Mouse (Mus musculus) limb, embryonic 10.5 days (tissue): ENCODE results near the gene Vcam1. TPM values are rescaled to one million over a fixed set of nuclear protein-coding genes. Genes with fewer than 3 reads are reported as not detected.

Source experiments
- DNase-seq: peaks from one replicate; pipeline ENCODE4 v3.0.0-alpha.2; 2017; ENCODE audit warnings: low spot score
- H3K27ac ChIP-seq: fragments of 300-500 bp; sonication (generic); 2 replicates; pipeline ENCODE4 v1.5.1; 2016; ENCODE audit warnings: mild to moderate bottlenecking
- H3K27me3 ChIP-seq: fragments of 300-500 bp; sonication (generic); 2 replicates; pipeline ENCODE4 v1.6.1; 2016; ENCODE audit warnings: low read depth, mild to moderate bottlenecking; ENCODE audit not compliant: poor library complexity, severe bottlenecking
- H3K36me3 ChIP-seq: fragments of 300-500 bp; sonication (generic); 2 replicates; pipeline ENCODE4 v1.6.1; 2016; ENCODE audit warnings: mild to moderate bottlenecking, moderate library complexity
- H3K4me1 ChIP-seq: fragments of 300-500 bp; sonication (generic); 2 replicates; pipeline ENCODE4 v1.6.1; 2016
- H3K4me3 ChIP-seq: fragments of 300-500 bp; sonication (generic); 2 replicates; pipeline ENCODE4 v1.5.1; 2016; ENCODE audit warnings: mild to moderate bottlenecking, moderate library complexity
- H3K9me3 ChIP-seq: fragments of 300-500 bp; sonication (generic); replicated peaks from 2 replicates; pipeline ENCODE4 v1.6.1; 2016; ENCODE audit warnings: mild to moderate bottlenecking
- WGBS: fragments of 180-500 bp; shearing (Covaris S2); methylation state at CpG from one replicate; pipeline ENCODE4 v1.1.7; 2016; 5-methylcytosine and 5-hydroxymethylcytosine counted together
- polyA plus RNA-seq: library from polyadenylated mRNA; unstranded; fragments of >200 nt; fragmentation: Nextera tagmentation; extraction: Ambion mirVana; gene quantifications from 2 replicates; pipeline ENCODE4 v1.2.1, GENCODE M21; 2016

The Vcam1 gene
- polyA plus RNA-seq, 1 experiment from 2014 or later, result 68.9 TPM

DNA sequence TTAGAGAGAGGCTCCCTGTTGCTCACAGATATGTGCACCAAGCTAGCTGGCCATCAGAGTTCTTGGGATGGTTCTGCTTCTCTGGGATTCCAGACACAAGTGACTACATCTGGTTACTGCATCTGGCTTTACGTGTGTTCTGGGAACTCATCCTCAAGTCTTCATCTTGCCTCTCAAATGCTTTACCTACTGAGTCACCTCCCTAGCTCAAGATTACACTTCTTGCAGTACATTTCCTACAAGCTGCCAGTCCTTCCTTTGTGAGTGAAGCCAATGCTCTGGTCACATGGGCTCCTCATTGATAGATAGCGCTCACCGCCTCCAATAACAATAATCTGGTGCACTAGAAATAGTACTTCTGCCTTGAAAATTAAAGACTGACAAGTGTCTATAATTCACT is 11.7 kb upstream of the Vcam1 start:
- no peaks in the 10 kb centered on the region for H3K4me1 ChIP-seq
- H3K36me3 ChIP-seq, result no peaks in the 10 kb centered on the region
- no peaks in the 10 kb centered on the region for H3K9me3 ChIP-seq
- no peaks in the 10 kb centered on the region for H3K27me3 ChIP-seq
- no peak overlapping the region for H3K27ac ChIP-seq
- DNase-seq, result no peak
- WGBS, result 96% methylated on average over 3 of the region's 3 CpGs
- H3K4me3 ChIP-seq, result no peak overlapping the region

DNA sequence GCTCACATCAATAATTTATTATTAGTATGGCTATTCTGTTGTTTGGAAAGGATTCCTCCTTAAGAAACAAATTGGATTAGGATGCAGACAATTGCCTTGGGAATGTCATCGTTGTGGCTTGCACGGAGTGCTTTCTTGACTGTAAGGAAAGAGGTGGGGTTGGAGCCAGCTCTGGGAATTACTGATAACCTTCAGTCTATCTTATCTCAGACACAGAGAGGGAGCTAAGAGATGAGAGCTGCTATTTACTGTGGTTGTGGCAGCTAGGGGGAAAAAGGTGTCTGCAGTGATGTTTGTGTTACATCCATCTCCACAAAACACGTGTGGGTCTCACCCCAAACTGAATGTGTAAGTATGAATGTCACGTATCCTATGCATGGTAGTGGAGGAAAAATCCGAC is 9.5 kb upstream of the Vcam1 start:
- Histone ChIP-seq H3K27me3 (no peaks in the 10 kb centered on the region), H3K27ac (no peak overlapping the region), H3K9me3 (no peaks in the 10 kb centered on the region), H3K36me3 (no peaks in the 10 kb centered on the region), H3K4me3 (no peak overlapping the region), H3K4me1 (no peaks in the 10 kb centered on the region)
- WGBS, result 83% methylated on average over 5 of the region's 5 CpGs
- no peak for DNase-seq

DNA sequence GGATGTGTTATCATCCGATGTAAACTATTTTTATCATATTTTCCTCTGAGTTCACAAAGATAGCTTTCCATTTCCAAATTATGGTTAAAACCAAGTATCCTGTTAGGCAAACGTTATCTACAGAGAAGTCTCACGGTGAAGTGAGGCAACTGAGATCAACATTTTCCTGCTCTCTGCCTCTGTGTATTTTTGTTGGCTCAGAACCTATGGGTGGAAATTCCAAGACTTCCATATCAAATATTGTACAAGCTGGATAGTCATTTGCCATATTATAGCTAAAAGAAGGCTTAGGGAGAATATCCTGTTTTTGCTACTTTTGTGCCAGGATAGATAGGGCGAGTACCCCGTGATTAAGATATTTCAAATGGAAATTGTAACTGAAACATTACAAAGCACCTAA is 8.6 kb upstream of the Vcam1 start:
- Histone ChIP-seq H3K4me1 (no peaks in the 10 kb centered on the region), H3K27ac (no peak overlapping the region), H3K27me3 (no peaks in the 10 kb centered on the region), H3K4me3 (no peak overlapping the region), H3K9me3 (no peaks in the 10 kb centered on the region), H3K36me3 (no peaks in the 10 kb centered on the region)
- WGBS, result 92% methylated on average over 5 of the region's 5 CpGs
- DNase-seq, result no peak

DNA sequence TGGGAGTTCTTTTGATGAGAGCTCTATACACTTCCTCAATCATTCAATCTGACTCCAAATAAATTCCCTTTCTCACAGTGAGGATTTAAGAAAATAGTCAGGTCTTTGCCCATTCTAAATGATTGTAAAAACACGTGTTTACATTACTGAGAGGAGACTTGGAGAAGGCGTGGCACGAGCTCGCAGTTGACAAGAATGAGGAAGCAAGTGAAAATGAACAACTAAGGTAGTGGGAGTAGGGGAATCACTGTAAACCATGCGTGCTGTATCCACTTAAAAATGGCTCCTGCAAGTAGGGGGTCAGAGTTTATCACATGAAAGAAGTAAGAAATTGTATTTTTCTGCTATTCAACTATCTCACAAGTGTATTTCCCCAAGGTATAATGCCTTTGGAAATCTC is 3.9 kb upstream of the Vcam1 start:
- Histone ChIP-seq H3K27me3 (no peaks in the 10 kb centered on the region), H3K27ac (no peak overlapping the region), H3K4me1 (peaks cover 9% of the 10 kb centered on the region), H3K4me3 (no peak overlapping the region), H3K36me3 (no peaks in the 10 kb centered on the region), H3K9me3 (no peaks in the 10 kb centered on the region)
- WGBS, result 77% methylated on average over 5 of the region's 5 CpGs
- DNase-seq, result no peak

DNA sequence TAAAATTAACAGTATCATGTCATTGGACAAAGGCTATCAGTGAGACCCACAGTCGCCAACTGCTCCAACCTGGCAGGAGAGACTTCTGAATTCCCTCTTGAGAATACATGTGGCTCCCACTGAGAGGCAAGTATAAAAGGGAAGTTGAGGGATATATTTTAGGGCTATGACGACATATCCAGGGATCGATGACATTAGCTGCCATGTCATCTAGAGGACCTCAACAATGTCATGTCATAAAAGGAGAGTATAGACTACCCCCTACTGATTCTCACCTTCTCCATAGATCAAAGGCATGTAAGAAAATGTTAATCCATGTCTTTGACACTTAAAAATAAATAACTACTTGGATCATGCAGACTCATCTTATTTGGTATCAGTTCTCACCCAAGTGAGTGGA is 1.2 kb upstream of the Vcam1 start:
- H3K9me3 ChIP-seq, result no peaks in the 10 kb centered on the region
- 88% methylated on average over 3 of the region's 3 CpGs for WGBS
- no peak for DNase-seq
- no peak overlapping the region for H3K27ac ChIP-seq
- H3K36me3 ChIP-seq, result no peaks in the 10 kb centered on the region
- H3K27me3 ChIP-seq, result no peaks in the 10 kb centered on the region
- H3K4me1 ChIP-seq, result peaks cover 29% of the 10 kb centered on the region
- H3K4me3 ChIP-seq, result no peak overlapping the region

DNA sequence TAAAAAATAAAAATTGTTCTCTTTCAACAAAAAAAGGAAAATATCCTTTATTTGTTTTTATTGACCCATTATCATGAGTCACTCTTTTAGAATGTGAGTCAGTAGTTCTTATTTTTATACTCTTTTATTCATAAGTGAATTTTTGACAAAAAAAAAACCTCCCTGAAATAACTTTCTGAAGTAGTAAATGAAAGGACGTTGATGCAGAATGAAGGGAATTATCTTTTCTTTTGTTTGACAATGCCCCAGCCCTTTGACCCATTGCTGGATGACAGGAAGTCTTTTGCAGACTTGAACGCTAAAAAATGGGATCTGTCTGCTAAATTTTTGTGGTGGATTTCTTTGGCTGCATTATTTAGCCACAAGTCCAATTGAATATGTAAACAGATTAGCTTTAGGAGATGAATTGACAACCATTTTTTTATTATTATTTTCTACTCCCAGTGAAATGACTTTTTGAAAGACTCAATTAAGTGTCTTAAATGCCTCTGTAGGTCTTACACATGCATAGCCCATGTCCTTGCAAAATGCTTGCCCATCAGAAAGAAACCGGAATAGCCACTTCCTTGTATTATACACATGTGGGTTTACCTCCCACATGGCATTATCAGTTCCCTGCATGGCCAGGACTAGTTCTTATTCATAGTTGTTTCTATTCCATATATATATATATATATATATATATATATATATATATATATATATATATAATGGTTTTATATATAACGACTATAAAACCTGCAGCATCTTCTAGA is 530 bp upstream of the Vcam1 start:
- Histone ChIP-seq H3K36me3 (peaks cover 3% of the 10 kb centered on the region; the same call in 1 of the 2 replicates), H3K27ac (no peak overlapping the region), H3K4me1 (peaks cover 36% of the 10 kb centered on the region), H3K9me3 (no peaks in the 10 kb centered on the region), H3K27me3 (no peaks in the 10 kb centered on the region), H3K4me3 (no peak overlapping the region)
- DNase-seq, result no peak
- 72% methylated on average over 4 of the region's 4 CpGs for WGBS

DNA sequence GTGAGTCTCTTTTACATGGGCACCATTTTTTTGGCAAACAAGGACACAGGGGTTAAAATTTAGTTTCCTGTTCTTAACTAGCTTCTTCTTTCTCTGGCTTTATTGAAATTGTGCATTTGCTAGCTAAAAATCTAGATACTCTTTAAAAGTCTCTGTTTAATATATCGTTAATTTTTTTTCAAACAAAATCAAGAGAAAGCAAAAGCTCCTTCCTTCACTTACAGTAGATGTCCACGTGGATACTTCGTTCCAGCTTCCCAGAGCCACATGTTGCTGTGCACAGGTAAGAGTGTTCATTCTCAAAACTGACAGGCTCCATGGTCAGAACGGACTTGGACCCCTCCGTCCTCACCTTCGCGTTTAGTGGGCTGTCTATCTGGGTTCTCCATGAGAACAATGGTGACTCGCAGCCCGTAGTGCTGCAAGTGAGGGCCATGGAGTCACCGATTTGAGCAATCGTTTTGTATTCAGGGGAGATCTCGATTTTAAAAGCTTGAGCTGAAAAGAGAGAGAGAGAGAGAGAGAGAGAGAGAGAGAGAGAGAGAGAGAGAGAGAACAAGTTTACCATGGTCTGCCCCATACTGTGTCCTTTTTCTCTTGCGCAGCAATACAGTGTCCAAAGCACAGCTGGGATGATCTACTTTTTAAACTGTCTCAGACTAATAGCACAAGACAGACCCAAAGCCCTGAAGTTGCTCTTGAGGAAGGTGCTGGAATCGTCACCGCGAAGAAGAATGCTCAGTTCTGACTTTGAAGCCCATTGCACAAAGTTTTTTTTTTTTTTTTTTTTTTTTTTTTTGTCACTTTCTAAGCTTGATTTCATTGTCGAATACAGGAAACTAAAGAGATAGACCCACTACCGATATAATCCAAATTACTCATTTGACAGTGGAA is 930 bp downstream of the Vcam1 start:
- no peaks in the 10 kb centered on the region for H3K9me3 ChIP-seq
- H3K36me3 ChIP-seq, result peaks cover 18% of the 10 kb centered on the region
- peaks cover 36% of the 10 kb centered on the region for H3K4me1 ChIP-seq
- H3K27me3 ChIP-seq, result no peaks in the 10 kb centered on the region
- WGBS, result 83% methylated on average over 18 of the region's 18 CpGs
- peak overlapping the region; percentile 54 for H3K4me3 ChIP-seq
- H3K27ac ChIP-seq, result peak overlapping the region; percentile 89
- DNase-seq, result peak; percentile 37

DNA sequence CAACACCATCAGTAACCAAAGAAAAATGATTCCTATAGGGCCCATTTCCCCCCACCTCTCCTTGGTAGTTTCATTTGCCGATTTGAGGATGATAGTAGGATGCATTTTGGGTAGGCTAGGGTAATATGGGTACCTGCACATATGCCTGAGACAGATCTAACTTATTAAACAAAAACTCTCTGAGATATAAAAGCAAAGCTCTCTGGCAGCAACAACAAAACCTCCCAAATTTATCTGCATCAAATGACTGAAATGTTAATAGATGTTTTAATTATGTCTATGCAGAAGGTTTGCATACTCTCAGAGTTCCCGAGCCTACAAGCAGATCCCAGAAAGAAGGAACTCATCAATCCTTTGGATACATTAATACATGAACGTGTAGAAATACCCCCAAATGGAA is 1.7 kb downstream of the Vcam1 start:
- Histone ChIP-seq H3K27me3 (no peaks in the 10 kb centered on the region), H3K4me3 (peak overlapping the region; percentile 54), H3K4me1 (peaks cover 36% of the 10 kb centered on the region), H3K9me3 (no peaks in the 10 kb centered on the region), H3K27ac (peak overlapping the region; percentile 89), H3K36me3 (peaks cover 25% of the 10 kb centered on the region)
- no peak for DNase-seq
- WGBS, result 68% methylated on average over 3 of the region's 3 CpGs

DNA sequence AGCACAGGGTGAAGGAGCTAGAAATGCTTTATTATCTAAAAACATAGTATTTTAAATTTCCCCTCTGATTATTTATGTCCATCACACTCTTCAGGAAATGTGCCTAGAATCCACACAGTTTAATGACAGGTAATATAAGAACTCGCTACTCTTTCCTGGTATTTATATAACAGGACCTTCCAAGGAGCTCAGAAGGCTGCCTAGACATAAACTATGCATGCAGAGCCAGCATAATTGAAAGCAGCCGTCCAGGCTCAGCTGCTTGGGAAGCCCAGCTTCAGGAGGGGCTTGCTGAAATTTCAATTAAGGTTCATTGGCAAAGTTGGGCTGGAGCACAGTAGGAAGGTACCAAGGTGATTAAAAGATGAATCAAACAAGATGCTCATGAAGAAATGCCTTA is 2.2 kb downstream of the Vcam1 start:
- DNase-seq, result peak; percentile 79
- H3K9me3 ChIP-seq, result no peaks in the 10 kb centered on the region
- H3K27ac ChIP-seq, result peak overlapping the region; percentile 89
- no peaks in the 10 kb centered on the region for H3K27me3 ChIP-seq
- WGBS, result 7% methylated on average over 2 of the region's 2 CpGs
- H3K4me1 ChIP-seq, result peaks cover 36% of the 10 kb centered on the region
- H3K36me3 ChIP-seq, result peaks cover 30% of the 10 kb centered on the region
- peak overlapping the region; percentile 54 for H3K4me3 ChIP-seq

DNA sequence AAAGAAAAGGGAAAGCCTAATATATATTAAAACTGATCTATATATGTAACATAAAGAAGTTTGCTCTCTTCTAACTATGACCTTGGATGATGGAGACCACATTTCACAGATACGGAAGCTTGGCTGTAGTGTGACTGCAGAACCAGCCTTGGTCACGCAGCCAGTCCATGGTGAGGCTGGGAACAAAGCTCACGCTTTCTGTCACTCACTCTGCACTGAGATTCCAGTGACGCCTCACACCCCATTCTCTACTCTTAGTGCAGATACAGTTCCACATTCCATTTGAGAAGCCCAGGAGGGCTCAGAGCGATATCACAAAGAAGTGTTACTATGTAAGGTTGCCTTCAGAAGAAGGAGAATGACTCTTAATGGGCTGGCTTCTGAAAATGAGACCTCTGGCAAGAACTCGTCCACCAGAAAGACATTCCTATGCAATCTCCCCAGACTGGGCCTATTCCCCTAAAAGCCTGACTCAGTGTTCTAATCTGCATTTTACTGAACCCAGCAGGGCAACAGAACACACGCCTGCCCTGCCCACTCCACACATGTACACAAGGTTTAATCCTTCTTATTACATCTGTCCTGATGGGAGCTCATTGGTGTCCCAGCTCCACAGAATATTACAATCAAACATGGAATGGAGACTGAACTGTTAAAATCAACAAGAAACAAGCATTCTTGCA is 2.8 kb downstream of the Vcam1 start:
- peaks cover 36% of the 10 kb centered on the region for H3K4me1 ChIP-seq
- peaks cover 37% of the 10 kb centered on the region for H3K36me3 ChIP-seq
- H3K4me3 ChIP-seq, result peak overlapping the region; percentile 54
- no peaks in the 10 kb centered on the region for H3K9me3 ChIP-seq
- 50% methylated on average over 7 of the region's 7 CpGs for WGBS
- peak; percentile 49 for DNase-seq
- peak overlapping the region; percentile 89 for H3K27ac ChIP-seq
- H3K27me3 ChIP-seq, result no peaks in the 10 kb centered on the region

DNA sequence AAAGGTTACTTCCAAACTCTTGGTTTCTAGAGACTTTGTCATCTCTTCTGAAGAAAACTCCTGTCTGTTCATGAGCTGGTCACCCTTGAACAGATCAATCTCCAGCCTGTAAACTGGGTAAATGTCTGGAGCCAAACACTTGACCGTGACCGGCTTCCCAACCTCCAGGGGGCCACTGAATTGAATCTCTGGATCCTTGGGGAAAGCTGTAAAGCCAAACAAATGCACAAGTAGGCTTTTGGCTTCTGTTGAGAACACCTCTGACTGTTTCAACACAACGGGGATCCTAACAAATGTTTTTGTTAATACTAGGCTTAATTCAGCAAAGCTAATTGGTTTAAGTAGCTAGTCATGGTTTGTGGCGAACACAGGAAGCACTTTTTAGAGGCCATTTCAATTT is 3.4 kb downstream of the Vcam1 start:
- Histone ChIP-seq H3K36me3 (peaks cover 42% of the 10 kb centered on the region), H3K4me3 (peak overlapping the region; percentile 54), H3K4me1 (peaks cover 36% of the 10 kb centered on the region), H3K27me3 (no peaks in the 10 kb centered on the region), H3K9me3 (no peaks in the 10 kb centered on the region), H3K27ac (peak overlapping the region; percentile 89)
- WGBS, result 40% methylated on average over 4 of the region's 4 CpGs
- DNase-seq, result peak; percentile 36

DNA sequence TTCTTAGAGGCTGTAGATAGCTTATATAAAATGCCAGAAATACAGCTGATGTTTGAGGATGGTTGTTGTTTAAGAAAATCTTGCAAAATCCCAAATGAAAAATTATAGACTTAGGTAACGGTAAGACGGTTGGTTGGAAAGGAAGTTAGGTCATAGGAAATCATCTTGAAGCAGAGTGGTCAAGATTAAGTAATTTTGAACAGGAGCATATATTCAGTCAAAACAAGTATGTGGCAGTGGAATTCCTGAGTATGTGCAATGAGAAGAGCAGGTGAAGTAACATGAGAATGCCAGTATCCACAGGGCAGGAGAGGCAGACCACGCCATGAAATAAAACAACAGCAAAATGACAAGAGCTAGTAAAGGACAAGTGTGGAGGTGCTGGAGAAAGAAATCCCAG is 5.7 kb downstream of the Vcam1 start:
- H3K9me3 ChIP-seq, result no peaks in the 10 kb centered on the region
- no peak overlapping the region for H3K27ac ChIP-seq
- no peaks in the 10 kb centered on the region for H3K27me3 ChIP-seq
- DNase-seq, result no peak
- H3K4me3 ChIP-seq, result no peak overlapping the region
- peaks cover 32% of the 10 kb centered on the region for H3K4me1 ChIP-seq
- H3K36me3 ChIP-seq, result peaks cover 61% of the 10 kb centered on the region
- WGBS, result 96% methylated on average over 3 of the region's 3 CpGs

DNA sequence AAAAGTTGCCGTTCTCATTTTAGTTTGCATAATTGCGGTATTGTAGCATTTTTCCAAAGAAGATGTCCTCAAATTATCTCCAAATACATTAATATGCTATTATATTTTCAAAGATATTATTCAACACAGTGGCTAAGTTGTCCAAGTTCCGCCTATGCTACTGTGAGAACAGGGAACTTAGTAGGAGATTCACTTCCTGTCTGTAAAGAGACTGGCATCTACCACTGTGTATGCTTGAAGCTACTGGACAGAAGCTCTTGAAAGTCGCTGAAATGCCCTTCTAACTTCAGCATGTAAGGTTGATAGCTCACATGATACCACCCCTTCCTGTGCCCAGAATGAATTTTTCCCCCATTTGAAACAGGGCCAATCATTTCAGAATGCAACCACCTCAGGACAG is 6.8 kb downstream of the Vcam1 start:
- H3K4me1 ChIP-seq, result peaks cover 21% of the 10 kb centered on the region
- no peak for DNase-seq
- H3K4me3 ChIP-seq, result no peak overlapping the region
- peaks cover 71% of the 10 kb centered on the region for H3K36me3 ChIP-seq
- WGBS, result 85% methylated on average over 4 of the region's 4 CpGs
- H3K9me3 ChIP-seq, result no peaks in the 10 kb centered on the region
- H3K27me3 ChIP-seq, result no peaks in the 10 kb centered on the region
- no peak overlapping the region for H3K27ac ChIP-seq
